Mouse (Mus musculus) G1E (cell line): ENCODE data around the gene Mdc1. TPM values are rescaled to one million over a fixed set of nuclear protein-coding genes. Genes with fewer than 3 reads are reported as not detected.

Experiments used
- ATAC-seq: 2 replicates; pipeline ENCODE4 v1.8.0; 2016; ENCODE audit warnings: mild to moderate bottlenecking; ENCODE audit not compliant: insufficient number of reproducible peaks, poor library complexity, low FRiP score, severe bottlenecking; ENCODE audit errors: extremely low read depth
- DNase-seq: peaks from one replicate; pipeline ENCODE4 v3.0.0; 2012; ENCODE audit warnings: low spot score
- H3K27me3 ChIP-seq: 2 replicates; pipeline ENCODE4 v1.6.1; 2012; ENCODE audit warnings: mild to moderate bottlenecking, low read length, inconsistent platforms; ENCODE audit not compliant: insufficient read depth
- H3K36me3 ChIP-seq: replicated peaks from 2 replicates; pipeline ENCODE3; 2012; ENCODE audit warnings: mild to moderate bottlenecking, inconsistent platforms
- H3K4me1 ChIP-seq: 2 replicates; pipeline ENCODE4 v1.6.1; 2012; ENCODE audit warnings: low read depth, low read length, inconsistent platforms, mixed read lengths; ENCODE audit not compliant: insufficient read depth
- H3K4me3 ChIP-seq: 2 replicates; pipeline ENCODE4 v1.5.1; 2012; ENCODE audit warnings: low read depth, mild to moderate bottlenecking, inconsistent platforms, low read length, moderate library complexity, mixed read lengths
- H3K9me3 ChIP-seq: replicated peaks from 2 replicates; pipeline ENCODE4 v1.6.1; 2012; ENCODE audit warnings: inconsistent platforms
- CTCF ChIP-seq: IDR thresholded peaks from 2 replicates; pipeline ENCODE4 v1.5.1; 2012; ENCODE audit warnings: low read depth, low read length, inconsistent platforms, mixed read lengths
- GATA1 ChIP-seq: IDR thresholded peaks from 2 replicates; pipeline ENCODE4 v1.6.1; 2012; ENCODE audit warnings: borderline replicate concordance, low read length, inconsistent platforms, mixed read lengths
- GATA2 ChIP-seq: IDR thresholded peaks from 2 replicates; pipeline ENCODE4 v1.6.1; 2012; ENCODE audit warnings: low read depth, low read length, inconsistent platforms, borderline replicate concordance
- POLR2AphosphoS5 ChIP-seq: IDR thresholded peaks from 2 replicates; pipeline ENCODE4 v1.6.1; 2012; ENCODE audit warnings: low read depth, low read length, inconsistent platforms; ENCODE audit not compliant: insufficient replicate concordance
- TAL1 ChIP-seq: conservative IDR thresholded peaks from 2 replicates; pipeline ENCODE4 v1.6.1; 2012; ENCODE audit warnings: low read depth, low read length, inconsistent platforms, mixed read lengths
- polyA plus RNA-seq: library from polyadenylated mRNA; stranded (reverse); fragments of >175 nt; gene quantifications from 2 replicates; pipeline ENCODE4 v1.2.3, GENCODE M21; 2012
- total RNA-seq, 2 experiments: library from RNA; stranded (forward) in 1 of 2; stranded (reverse) in 1 of 2; fragments of 200-1000 nt in 1 of 2; fragments of >200 nt in 1 of 2; fragmentation: Nextera tagmentation in 1 of 2; gene quantifications; 2 replicates each; pipeline ENCODE4 v1.2.3; 2014 to 2017

Gene Mdc1
- total and polyA plus RNA-seq, 3 experiments: 15.8 to 197 (median 29.7) TPM

DNA sequence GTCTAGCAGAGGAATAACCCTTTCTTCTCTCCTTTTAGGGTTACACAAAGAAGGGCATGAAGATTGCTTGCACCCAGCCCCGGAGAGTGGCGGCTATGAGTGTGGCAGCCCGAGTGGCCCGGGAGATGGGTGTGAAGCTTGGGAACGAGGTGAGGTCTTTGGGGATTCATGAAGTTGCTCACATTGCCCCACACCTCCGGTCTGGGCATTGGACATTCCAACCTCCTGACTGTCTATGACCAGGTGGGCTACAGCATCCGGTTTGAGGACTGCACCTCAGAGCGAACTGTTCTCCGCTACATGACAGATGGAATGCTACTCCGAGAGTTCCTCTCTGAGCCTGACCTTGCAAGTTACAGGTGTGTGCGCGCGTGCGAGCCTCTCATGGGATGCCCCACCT is 42.5 kb downstream of the Mdc1 start:
- peaks cover 22% of the 10 kb centered on the region for H3K4me1 ChIP-seq
- ATAC-seq (no peak), DNase-seq (no peak)
- H3K36me3 ChIP-seq: peaks cover 80% of the 10 kb centered on the region
- H3K4me3 ChIP-seq: no peak overlapping the region
- TF ChIP-seq GATA2 (no peak), GATA1 (no peak), CTCF (no peak), TAL1 (no peak), POLR2AphosphoS5 (no peak)
- no peaks in the 10 kb centered on the region for H3K9me3 ChIP-seq
- H3K27me3 ChIP-seq: no peaks in the 10 kb centered on the region

DNA sequence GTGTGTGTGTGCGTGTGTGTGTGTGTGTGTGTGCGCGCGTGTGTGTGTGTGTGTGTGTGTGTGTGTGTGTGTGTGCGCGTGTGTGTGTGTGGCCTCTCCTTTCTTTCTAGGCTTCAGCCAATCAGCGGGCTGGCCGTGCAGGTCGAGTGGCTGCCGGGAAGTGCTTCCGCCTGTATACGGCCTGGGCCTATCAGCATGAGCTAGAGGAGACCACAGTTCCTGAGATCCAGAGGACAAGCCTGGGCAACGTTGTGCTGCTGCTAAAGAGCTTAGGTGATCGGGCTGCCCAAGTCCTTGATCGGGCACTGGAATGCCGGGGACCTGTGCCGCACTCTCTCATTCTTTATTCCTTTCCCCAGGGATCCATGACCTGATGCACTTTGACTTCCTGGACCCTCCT is 46.4 kb downstream of the Mdc1 start:
- ATAC-seq (no peak), DNase-seq (no peak)
- Histone ChIP-seq H3K9me3 (no peaks in the 10 kb centered on the region), H3K27me3 (no peaks in the 10 kb centered on the region), H3K4me1 (peaks cover 3% of the 10 kb centered on the region), H3K36me3 (peaks cover 99% of the 10 kb centered on the region), H3K4me3 (no peak overlapping the region)
- TF ChIP-seq CTCF: no peak
- TF ChIP-seq POLR2AphosphoS5: no peak
- no peak for TF ChIP-seq TAL1
- TF ChIP-seq GATA1: no peak
- TF ChIP-seq GATA2: no peak

DNA sequence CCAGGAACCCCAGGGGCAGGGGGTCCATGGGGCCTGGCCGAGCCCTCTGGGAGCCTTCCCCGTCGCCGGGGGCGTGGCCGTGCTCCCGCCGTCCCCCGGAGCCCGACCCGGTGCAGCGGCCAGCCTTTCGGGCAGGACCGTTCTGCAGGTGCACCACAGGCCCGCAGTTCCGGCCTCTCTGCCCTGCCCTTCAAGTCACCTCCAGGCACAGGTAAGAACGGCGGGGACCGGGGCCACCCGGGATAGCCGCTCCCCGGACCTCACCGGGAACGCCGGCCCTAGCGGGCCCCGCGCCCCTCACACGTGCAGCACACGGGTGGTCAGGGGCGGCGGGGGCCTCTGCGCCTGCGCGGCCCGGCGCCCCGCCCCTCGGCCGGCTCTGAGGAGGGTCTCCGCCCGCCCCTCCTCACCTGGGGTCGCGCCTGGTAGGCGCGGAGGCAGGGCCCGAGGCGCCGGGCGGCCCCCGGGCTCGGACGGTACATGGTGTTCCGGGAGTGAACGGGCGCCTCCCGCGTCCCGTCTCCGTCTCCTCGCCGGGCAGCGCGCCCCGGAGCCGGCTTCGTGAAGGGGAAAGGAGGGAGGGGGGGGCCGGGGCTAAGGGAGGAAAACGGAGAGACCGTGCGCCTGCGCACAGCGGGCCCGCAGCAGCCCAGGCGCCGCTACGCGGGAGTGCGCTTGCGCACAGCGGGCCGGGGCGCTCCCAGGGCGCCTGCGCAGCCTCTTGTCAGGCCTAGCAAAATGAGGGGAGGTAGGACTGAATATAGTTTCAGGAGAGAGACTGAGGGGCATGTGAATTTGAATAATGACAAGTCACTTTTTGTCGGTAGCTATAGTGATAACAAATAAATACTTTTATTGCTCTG is 55.7 kb downstream of the Mdc1 start, which contains the start of gene 2310061I04Rik:
TSS of gene 2310061I04Rik (minus strand) at position 651 of the 863 bp plus-strand sequence.
- peaks cover 67% of the 10 kb centered on the region for H3K36me3 ChIP-seq
- TF ChIP-seq GATA1: no peak
- no peak for TF ChIP-seq CTCF
- no peak for TF ChIP-seq GATA2
- TF ChIP-seq POLR2AphosphoS5: no peak
- no peak for TF ChIP-seq TAL1
- peak; percentile 25; the same call in 1 of the 2 replicates for ATAC-seq
- H3K4me3 ChIP-seq: peak within 1 kb of the TSS; percentile 83
- H3K9me3 ChIP-seq: no peaks in the 10 kb centered on the region
- no peaks in the 10 kb centered on the region for H3K27me3 ChIP-seq
- peak; percentile 98 for DNase-seq
- H3K4me1 ChIP-seq: peaks cover 58% of the 10 kb centered on the region

GRCm38 (mm10) chr17:35897644-35898573 is 56.6 kb downstream of the Mdc1 start:
- Histone ChIP-seq H3K4me1 (peaks cover 58% of the 10 kb centered on the region), H3K27me3 (no peaks in the 10 kb centered on the region), H3K36me3 (peaks cover 66% of the 10 kb centered on the region), H3K4me3 (peak overlapping the region; percentile 83), H3K9me3 (no peaks in the 10 kb centered on the region)
- DNase-seq: peak; percentile 53
- TF ChIP-seq POLR2AphosphoS5 (no peak), CTCF (no peak), TAL1 (no peak), GATA1 (no peak), GATA2 (no peak)
- ATAC-seq: 0 out of 2 replicates have a peak, but pooled peaks have one; percentile 47

GRCm38 (mm10) chr17:35900636-35901035 is 59.3 kb downstream of the Mdc1 start:
- peaks cover 66% of the 10 kb centered on the region for H3K36me3 ChIP-seq
- DNase-seq (no peak), ATAC-seq (no peak)
- H3K9me3 ChIP-seq: no peaks in the 10 kb centered on the region
- no peaks in the 10 kb centered on the region for H3K27me3 ChIP-seq
- H3K4me3 ChIP-seq: no peak overlapping the region
- TF ChIP-seq CTCF (no peak), POLR2AphosphoS5 (no peak), TAL1 (no peak), GATA2 (no peak), GATA1 (no peak)
- peaks cover 53% of the 10 kb centered on the region for H3K4me1 ChIP-seq

DNA sequence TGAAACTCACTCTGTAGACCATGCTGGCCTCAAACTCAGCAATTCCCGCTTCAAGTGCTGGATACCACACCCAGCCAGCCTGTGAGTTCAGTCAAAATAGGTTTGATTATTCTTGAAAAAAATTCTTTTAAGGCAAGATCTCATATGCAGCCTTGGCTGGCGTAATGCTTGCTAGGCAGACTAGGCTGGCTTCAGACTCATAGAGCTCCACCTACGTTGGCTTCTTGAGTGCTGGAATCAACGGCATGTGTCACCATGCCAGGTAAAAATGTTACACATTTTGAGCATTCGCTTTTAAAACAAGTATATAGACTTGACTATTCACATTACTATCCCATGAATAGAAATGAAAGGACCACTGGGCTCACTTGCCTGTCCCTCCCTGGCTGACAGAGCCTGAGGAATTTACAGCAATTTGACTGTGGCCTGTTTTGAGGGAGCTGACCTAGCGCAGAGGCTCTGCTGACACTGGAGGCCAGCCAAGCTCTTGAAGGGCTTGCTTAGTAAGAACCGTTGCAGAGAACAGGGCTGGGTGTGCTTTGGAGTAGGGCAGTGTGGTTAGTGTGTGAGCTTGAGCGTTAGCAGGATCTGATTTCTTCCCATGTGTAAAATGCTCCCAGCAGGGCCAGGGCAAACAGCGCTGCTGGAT is 62.2 kb downstream of the Mdc1 start:
- Histone ChIP-seq H3K9me3 (no peaks in the 10 kb centered on the region), H3K27me3 (no peaks in the 10 kb centered on the region), H3K4me3 (no peak overlapping the region), H3K4me1 (peaks cover 41% of the 10 kb centered on the region), H3K36me3 (peaks cover 80% of the 10 kb centered on the region)
- ATAC-seq: no peak
- TF ChIP-seq TAL1 (no peak), GATA1 (no peak), POLR2AphosphoS5 (no peak), GATA2 (no peak), CTCF (no peak)
- DNase-seq: no peak
